Mouse (Mus musculus): ENCODE measurements around the gene Cldn18.

Gene Cldn18

DNA sequence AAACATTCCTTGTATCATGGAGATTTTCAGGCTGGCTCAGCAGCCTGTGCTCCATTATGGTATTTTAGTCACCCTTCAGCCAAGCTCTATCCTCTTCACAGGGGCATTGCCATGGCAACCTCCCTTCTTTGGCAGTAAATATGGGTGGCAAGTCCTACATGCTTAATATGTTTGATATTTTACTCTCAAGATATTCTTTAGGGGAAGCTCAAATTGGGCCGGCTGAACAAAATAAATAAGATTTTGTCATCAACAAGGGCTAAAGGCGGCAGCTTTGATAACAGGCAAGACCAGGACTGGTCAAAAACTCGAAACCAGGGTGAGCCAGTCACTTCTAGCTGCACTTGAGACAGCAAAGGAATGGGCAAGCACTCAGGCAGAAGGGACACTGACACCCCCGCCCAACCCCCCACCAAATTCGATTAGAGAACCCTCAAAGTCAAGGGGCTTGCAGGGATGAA lies 32.0 kb downstream of the Cldn18 start:
- DNase-seq (ENCODE audit: low read depth, low spot score): no peak

DNA sequence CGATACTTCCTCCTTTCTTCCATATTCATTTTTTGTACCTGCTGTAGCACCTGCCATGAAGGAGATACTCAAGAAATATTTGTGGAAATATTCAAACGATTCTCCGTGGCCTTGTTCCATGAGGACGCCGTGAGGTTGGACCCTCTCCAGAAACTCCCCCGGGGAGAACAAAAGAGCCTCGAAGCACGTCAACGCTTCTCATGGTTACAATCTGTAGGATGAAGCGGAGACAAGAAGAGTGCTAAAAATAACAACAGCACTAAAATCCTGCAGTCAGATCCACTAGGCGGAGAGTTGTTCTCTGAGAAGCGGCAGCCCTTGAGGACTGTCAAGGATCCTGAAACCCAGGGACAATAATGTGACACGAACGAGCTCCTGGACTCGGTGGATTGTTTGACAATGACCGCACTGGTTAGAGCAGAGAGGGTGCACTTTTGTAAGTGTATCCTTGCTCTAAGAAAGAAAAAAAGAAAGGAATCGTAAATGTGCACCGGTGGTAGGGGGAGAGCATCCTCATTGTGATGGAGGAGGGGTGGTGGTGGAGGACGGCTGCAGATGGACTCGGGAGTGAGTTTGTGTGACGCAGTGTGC lies 35.0 kb downstream of the Cldn18 start:
- DNase-seq (ENCODE audit: low read depth, low spot score): no peak

DNA sequence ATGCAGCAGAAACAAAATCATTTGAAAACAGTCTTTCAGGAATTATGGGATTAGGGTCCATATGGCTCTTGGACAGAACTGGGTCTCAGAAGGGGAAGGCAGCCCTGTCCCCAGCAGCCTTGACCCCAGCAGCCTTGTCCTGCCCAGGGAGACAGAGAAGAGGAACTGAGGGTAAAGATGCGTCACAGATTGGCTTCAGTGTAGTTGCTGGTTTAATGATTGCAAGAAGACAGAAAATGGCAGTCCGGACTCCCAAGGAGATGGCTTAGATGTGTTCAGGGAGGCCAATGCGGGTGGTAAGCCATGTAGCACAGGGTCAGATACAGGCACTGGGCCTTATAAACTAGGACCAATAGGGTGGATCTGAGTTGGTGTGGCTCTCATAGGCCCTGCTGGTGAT lies 41.4 kb downstream of the Cldn18 start:
- DNase-seq (ENCODE audit: low read depth, low spot score): no peak

DNA sequence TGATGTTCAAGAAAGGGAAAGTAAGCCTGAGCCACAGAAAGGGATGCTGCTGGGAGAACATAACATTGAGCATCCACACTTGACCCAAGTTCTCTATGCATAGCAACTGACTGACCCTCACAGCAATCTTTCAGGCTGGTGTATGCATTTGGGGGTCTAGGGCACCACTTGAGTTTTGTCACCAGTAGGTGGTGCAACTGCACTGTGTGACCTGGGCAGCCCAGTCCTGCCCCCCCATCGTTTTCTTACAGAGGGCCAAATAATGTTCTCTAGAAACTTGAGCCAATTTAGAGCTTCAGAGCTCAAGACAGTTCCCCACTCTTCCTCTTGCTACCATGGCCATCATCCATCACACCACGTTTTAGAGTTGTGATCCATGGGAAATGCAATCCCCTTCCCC lies 45.5 kb downstream of the Cldn18 start:
- peak; percentile 24 for DNase-seq (ENCODE audit: low read depth, low spot score)

DNA sequence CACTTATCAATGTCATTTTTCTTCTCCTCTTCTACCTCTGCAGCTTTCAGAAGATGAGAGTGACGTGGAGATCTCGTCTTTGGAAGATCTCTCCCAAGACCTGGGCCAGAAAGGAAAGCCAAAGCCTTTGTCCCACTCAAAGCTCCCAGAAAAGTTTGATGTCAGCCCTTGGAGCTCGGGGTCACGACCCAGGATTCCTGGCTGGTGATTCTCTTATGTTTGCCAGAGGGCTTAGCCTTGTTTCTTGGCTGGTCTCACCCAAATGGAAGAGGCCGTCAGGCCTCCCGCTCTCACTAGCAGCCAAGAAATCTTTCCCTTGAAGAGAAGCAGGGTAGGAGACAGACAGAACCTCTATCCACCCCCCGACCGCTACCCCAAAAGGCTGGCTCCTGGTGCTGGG lies 49.5 kb downstream of the Cldn18 start:
- DNase-seq (ENCODE audit: low read depth, low spot score): no peak

DNA sequence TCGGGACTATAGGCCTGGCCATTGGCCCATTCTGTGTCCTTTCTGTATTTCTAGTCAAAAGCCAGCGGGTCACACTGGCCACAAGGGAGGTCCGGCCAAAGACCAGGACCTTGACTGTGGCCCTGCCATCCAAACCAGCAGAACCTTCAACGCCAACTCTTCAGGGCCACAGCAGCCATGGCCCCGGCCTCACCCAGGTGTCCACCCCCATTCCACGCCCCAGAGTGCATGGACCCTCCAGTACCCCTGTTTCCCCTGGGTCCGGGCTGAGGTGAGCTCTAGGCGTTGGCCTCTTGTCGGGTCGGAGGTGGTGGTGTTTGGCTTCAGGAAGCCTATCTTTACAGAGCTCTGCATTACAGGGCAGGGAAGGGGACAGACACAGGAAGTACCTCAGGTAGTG lies 54.2 kb downstream of the Cldn18 start:
- no peak for DNase-seq (ENCODE audit: low read depth, low spot score)

DNA sequence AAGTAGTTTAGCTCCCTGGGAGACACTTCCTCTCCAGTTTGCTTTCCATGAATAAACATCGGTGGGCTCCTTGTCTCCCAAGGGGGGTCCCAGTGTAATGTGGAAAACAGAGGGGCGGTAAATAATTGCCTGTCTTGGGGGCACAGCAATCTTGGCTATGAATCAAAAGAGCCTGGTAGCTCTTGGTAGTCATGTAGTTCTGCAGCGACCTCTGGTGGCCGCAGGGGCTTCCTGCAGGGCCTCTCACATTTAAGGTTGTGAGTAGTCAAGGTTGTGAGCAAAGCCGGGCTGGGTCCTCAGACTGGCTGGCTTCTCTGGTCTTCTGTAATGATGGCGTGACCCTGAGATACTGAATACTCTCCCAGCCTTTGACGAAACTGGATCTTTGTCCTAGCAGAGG lies 54.7 kb downstream of the Cldn18 start:
- DNase-seq (ENCODE audit: low read depth, low spot score): peak; percentile 73

DNA sequence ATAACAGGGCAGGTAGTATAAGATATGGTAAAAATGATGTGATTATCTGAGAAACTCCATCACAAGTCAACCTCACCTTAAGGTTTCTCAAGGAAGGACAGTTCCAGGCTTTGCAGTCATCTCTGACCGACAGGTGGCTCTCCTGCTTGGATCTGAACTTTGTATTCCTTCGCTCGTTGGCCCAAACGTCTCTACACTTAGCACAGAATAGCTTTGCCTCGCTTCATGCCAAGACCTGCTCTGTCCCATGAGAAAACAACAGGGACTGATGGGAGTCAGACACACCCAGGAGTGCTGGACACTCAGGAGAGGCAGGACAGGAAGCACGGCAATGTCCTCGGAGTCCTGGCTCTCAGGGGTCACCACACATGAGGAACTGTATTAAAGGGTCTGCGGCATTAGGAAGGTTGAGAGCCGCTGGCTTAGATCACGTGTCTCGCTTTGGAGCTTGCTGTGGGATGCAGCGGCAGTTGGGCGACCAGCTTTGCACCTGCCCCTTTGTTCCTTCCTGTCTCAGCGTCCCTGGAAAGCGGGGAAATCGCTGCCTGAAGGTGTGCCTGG lies 55.4 kb downstream of the Cldn18 start:
- DNase-seq (ENCODE audit: low read depth, low spot score): no peak

DNA sequence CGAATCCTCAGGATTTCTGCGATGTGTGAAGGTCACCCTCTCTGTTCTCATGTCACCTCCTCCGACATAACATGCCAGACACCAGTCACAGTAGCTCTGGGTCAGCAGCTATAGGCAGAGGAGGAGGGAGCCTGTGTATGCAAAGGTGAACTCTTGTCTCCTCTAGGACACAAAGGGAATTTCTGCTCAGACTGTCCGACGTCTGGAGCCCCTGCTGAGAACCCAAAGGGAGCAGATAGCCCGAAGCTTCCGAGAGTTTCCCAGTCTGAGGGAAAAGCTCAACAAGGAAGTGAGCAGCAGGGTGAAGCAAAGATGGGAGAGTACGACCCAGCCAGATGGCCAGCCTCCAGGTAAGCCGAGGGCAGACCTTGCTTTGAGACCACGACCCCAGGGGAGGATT lies 56.3 kb downstream of the Cldn18 start:
- no peak for DNase-seq (ENCODE audit: low read depth, low spot score)

DNA sequence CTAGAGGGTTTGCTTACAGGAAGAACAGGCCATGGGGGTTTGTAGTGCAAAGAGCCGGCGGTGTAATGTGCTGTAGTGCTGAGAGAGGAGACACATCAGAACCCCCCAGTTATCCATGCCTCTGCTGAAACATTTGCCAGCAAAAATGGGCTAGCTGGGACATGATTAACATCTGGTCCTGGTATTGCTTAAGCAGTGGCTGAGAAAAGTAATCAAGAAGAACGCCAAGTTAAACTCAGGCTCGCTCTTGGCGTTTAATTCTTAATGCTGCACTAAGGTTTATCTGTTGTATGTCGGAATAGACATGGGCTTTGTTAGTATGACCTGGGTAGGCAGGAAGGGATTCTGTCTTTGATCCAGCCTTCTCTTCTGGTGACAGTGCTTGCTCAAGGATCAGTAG lies 71.0 kb downstream of the Cldn18 start:
- DNase-seq (ENCODE audit: low read depth, low spot score): no peak

DNA sequence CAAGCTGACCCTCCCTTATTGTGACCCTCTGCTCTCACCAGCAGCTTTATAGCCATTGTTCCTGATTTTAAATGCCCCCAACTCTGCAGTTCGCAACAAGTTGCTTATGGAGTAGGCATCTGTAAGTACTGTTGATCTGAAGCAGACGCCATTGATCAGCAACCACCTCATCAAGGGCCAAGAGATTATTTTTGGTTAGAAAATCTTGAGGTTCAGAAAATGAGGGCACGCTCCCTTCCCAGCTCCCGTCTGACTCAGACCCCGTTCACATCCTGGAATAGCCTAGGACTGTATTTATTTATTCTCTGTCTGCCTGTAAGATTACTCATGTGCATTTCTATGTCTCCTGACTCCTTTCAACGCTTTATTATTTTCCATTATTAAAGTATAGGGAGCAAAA lies 71.7 kb downstream of the Cldn18 start:
- DNase-seq (ENCODE audit: low read depth, low spot score): no peak

DNA sequence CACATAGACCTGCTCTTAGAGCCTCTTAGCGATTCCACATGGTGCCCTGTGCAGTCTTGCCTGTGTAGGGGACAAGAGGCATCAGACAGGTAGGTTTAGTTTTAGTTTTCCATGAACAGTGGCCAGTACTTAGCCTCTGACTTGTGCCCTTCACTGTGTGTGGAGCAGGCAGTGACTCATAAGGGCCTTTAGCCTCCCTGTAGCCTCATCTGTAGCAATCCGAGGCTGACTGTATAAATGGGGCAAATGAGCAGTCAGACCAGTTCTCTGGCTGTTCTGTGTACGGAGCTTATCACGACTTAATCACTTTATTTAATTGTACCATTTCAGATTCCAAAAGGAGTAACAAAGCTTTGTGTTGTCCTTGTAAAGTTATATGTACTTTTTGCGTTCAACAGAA lies 77.1 kb downstream of the Cldn18 start:
- DNase-seq (ENCODE audit: low read depth, low spot score): no peak

Data from A20 (cell line).